Mouse (Mus musculus) kidney, adult 18-20 months (tissue): Measurements from ENCODE around the gene Nup160.

Experiments used
- DNase-seq: peaks from one replicate; pipeline ENCODE4 v3.0.0; 2021

Nup160 gene

GRCm38 (mm10) chr2:90666591-90667387 lies 10.2 kb upstream of the Nup160 start:
- no peak for DNase-seq

GRCm38 (mm10) chr2:90667388-90668265 lies 9.4 kb upstream of the Nup160 start:
- peak; percentile 52 for DNase-seq

- no peak for DNase-seq
Measured at GRCm38 (mm10) chr2:90670343-90670742, 6.7 kb upstream of the Nup160 start.

GRCm38 (mm10) chr2:90673339-90673738 lies 3.7 kb upstream of the Nup160 start:
- no peak for DNase-seq

- DNase-seq, result no peak
Measured at GRCm38 (mm10) chr2:90674555-90674954, 2.5 kb upstream of the Nup160 start.

GRCm38 (mm10) chr2:90675488-90675887 lies 1.5 kb upstream of the Nup160 start:
- DNase-seq, result no peak

- no peak for DNase-seq
Measured at GRCm38 (mm10) chr2:90678256-90679060, 1.4 kb downstream of the Nup160 start.

- peak; percentile 96 for DNase-seq
Measured at GRCm38 (mm10) chr2:90679061-90679810, 2.2 kb downstream of the Nup160 start.

- DNase-seq, result no peak
Measured at GRCm38 (mm10) chr2:90700943-90701342, 23.9 kb downstream of the Nup160 start.

GRCm38 (mm10) chr2:90708548-90708947 lies 31.5 kb downstream of the Nup160 start:
- no peak for DNase-seq

GRCm38 (mm10) chr2:90715555-90716092 lies 38.6 kb downstream of the Nup160 start:
- DNase-seq, result no peak

- no peak for DNase-seq
Measured at GRCm38 (mm10) chr2:90717366-90717765, 40.4 kb downstream of the Nup160 start.

GRCm38 (mm10) chr2:90717948-90718347 lies 40.9 kb downstream of the Nup160 start:
- no peak for DNase-seq

- DNase-seq, result no peak
Measured at GRCm38 (mm10) chr2:90726818-90727217, 49.8 kb downstream of the Nup160 start.

- no peak for DNase-seq
Measured at GRCm38 (mm10) chr2:90735326-90735725, 58.3 kb downstream of the Nup160 start.

GRCm38 (mm10) chr2:90738801-90739200 lies 61.8 kb downstream of the Nup160 start:
- DNase-seq, result no peak

- DNase-seq, result no peak
Measured at GRCm38 (mm10) chr2:90739327-90739726, 62.3 kb downstream of the Nup160 start.

GRCm38 (mm10) chr2:90739921-90740320 lies 62.9 kb downstream of the Nup160 start:
- peak; percentile 40 for DNase-seq

GRCm38 (mm10) chr2:90744285-90745052 lies 67.5 kb downstream of the Nup160 start:
- DNase-seq, result peak; percentile 23

- peak; percentile 97 for DNase-seq
Measured at GRCm38 (mm10) chr2:90745053-90745678, 68.2 kb downstream of the Nup160 start, which contains the start of gene Fnbp4. TSS of gene Fnbp4 (plus strand) at chr2:90745370.
